Mouse (Mus musculus) lung, adult 2 months (tissue): Measurements from ENCODE around the gene S100pbp. TPM values are rescaled to one million over a fixed set of nuclear protein-coding genes. Genes with fewer than 3 reads are reported as not detected.

Source experiments
- DNase-seq: peaks from one replicate; pipeline ENCODE4 v3.0.0; 2022
- H3K4me1 ChIP-seq: fragments of 200-500 bp; 2 replicates; pipeline ENCODE4 v1.6.1; 2011; ENCODE audit warnings: low read length; ENCODE audit not compliant: control insufficient read depth, insufficient read depth
- H3K4me3 ChIP-seq: fragments of 200-500 bp; replicated peaks from 2 replicates; pipeline ENCODE3; 2011; ENCODE audit warnings: low read depth, mild to moderate bottlenecking, control low read depth, low read length; ENCODE audit errors: extremely low read depth
- CTCF ChIP-seq: fragments of 200-500 bp; IDR thresholded peaks from 2 replicates; pipeline ENCODE4 v1.5.1; 2011; ENCODE audit warnings: mild to moderate bottlenecking, low read length, control low read depth; ENCODE audit not compliant: insufficient read depth
- POLR2A ChIP-seq: fragments of 200-500 bp; IDR thresholded peaks from 2 replicates; pipeline ENCODE4 v1.6.1; 2011; ENCODE audit warnings: low read depth, mild to moderate bottlenecking, control low read depth, low read length, borderline replicate concordance; ENCODE audit errors: extremely low read depth
- WGBS: fragments of 180-500 bp; shearing (Covaris S2); methylation state at CpG from one replicate; pipeline ENCODE4 v1.1.7; 2018; 5-methylcytosine and 5-hydroxymethylcytosine counted together
- polyA plus RNA-seq: library from polyadenylated mRNA; depleted of rRNA; stranded (reverse); fragments of >200 nt; gene quantifications from 2 replicates; pipeline ENCODE4 v1.2.3, GENCODE M21; 2012; rRNA removed

S100pbp gene
- 8.5 and 10.5 TPM in 2 replicates for polyA plus RNA-seq

GRCm38 (mm10) chr4:129189542-129190519, at the start of gene S100pbp, which contains the start of gene Yars:
Gene S100pbp, minus strand, starts transcription at chr4:129189727.
Gene Yars, plus strand, starts transcription at chr4:129189760.
- peak within 1 kb of the TSS; percentile 74 for H3K4me3 ChIP-seq
- under 1% methylated on average over 58 of the region's 58 CpGs for WGBS
- peak; percentile 97 for DNase-seq
- peaks cover 4% of the 10 kb centered on the region for H3K4me1 ChIP-seq
- TF ChIP-seq POLR2A, result peak; percentile 68; the same call in 1 of the 2 replicates
- TF ChIP-seq CTCF, result no peak

GRCm38 (mm10) chr4:129239075-129239474, 49.5 kb upstream of the S100pbp start:
- Histone ChIP-seq H3K4me1 (peaks cover 14% of the 10 kb centered on the region), H3K4me3 (peak overlapping the region; percentile 11)
- WGBS, result 2% methylated on average over 24 of the region's 29 CpGs
- TF ChIP-seq POLR2A (no peak), CTCF (no peak)
- DNase-seq, result peak; percentile 44

- Histone ChIP-seq H3K4me1 (peaks cover 14% of the 10 kb centered on the region), H3K4me3 (peak overlapping the region; percentile 8)
- no peak for TF ChIP-seq POLR2A
- TF ChIP-seq CTCF, result no peak
These were observed 49.1 kb upstream of the S100pbp start for GRCm38 (mm10) chr4:129238579-129239016.

GRCm38 (mm10) chr4:129237843-129238441, 48.4 kb upstream of the S100pbp start:
- Histone ChIP-seq H3K4me1 (peaks cover 14% of the 10 kb centered on the region), H3K4me3 (no peak overlapping the region)
- 30% methylated on average over 21 of the region's 21 CpGs for WGBS
- TF ChIP-seq POLR2A, result no peak
- TF ChIP-seq CTCF, result no peak
- no peak for DNase-seq

More at GRCm38 (mm10) chr4:129238579-129239016, 49.1 kb upstream of the S100pbp start:
- 5% methylated on average over 22 of the region's 23 CpGs for WGBS
- no peak for DNase-seq

- DNase-seq, result no peak
- WGBS, result 71% methylated on average over 8 of the region's 8 CpGs
- peaks cover 12% of the 10 kb centered on the region for H3K4me1 ChIP-seq
- H3K4me3 ChIP-seq, result no peak overlapping the region
- TF ChIP-seq POLR2A (no peak), CTCF (no peak)
These were observed 46.8 kb upstream of the S100pbp start for GRCm38 (mm10) chr4:129236236-129236813.

GRCm38 (mm10) chr4:129235147-129235546, 45.6 kb upstream of the S100pbp start:
- DNase-seq, result no peak
- Histone ChIP-seq H3K4me3 (no peak overlapping the region), H3K4me1 (peaks cover 12% of the 10 kb centered on the region)
- TF ChIP-seq CTCF, result no peak
- TF ChIP-seq POLR2A, result no peak
- 74% methylated on average over 3 of the region's 3 CpGs for WGBS

GRCm38 (mm10) chr4:129234488-129234887, 45.0 kb upstream of the S100pbp start:
- Histone ChIP-seq H3K4me1 (peaks cover 10% of the 10 kb centered on the region), H3K4me3 (no peak overlapping the region)
- 30% methylated on average over 7 of the region's 7 CpGs for WGBS
- no peak for DNase-seq
- TF ChIP-seq CTCF, result no peak

GRCm38 (mm10) chr4:129232561-129233360, 43.2 kb upstream of the S100pbp start:
- peaks cover 5% of the 10 kb centered on the region for H3K4me1 ChIP-seq
- TF ChIP-seq CTCF (no peak), POLR2A (no peak)
- WGBS, result 77% methylated on average over 9 of the region's 9 CpGs
- H3K4me3 ChIP-seq, result no peak overlapping the region
- no peak for DNase-seq
